ENCODE assay signal across 1 mouse cellular context in the genomic region with DNA sequence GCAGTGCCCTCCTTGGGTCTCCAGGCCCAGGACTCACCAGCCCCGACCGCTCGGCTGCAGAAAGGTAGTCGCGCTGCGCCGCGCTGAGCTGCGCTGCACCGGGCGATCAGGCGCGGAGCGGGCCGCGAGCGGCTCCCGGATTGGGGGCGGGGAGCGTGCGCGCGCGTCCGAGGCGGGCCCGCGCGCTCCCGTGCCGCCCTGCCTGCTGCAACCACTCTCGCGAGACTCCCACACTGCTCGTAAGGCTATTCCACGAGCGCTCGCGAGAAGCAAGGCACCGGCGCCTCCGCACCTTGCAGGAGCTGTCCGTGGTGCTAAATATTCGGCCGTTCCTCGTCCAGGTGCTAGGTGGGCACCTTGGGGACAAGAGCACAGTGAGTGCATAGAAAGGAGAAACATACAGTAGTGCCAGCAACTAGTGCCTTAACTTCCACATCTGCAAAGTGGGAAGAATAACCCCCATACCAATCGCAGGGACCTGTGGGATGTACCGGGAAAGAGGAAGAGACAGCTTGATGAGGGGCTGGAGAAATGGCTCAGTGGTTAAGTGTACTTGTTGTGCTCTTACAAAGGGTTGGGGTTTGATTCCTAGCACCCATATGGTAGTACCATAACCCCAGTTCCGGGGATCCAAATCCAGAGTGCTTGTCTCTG.
TF ChIP-seq lines count a peak whose summit lies in the region.

A gene (minus strand): TSS at position 165 of the 654 bp plus-strand sequence.

TF ChIP-seq in CH12.LX, 34 proteins besides CTCF, POLR2A, EP300 and RAD21 (continued from another document):
- 0 out of 2 replicates have a peak, but pooled peaks have one; percentile 4 for TF ChIP-seq MAX (IDR thresholded peaks at IDR 0.05; ENCODE audit: low read length)
- TF ChIP-seq JUN (IDR thresholded peaks at IDR 0.05; ENCODE audit: insufficient read depth, low read depth, low read length): no peak
- no peak for TF ChIP-seq MEF2A (IDR thresholded peaks at IDR 0.05; ENCODE audit: borderline replicate concordance, low read depth, low read length)
- TF ChIP-seq NELFE (IDR thresholded peaks at IDR 0.05; ENCODE audit: low read depth, low read length): no peak
- TF ChIP-seq MXI1 (IDR thresholded peaks at IDR 0.05; ENCODE audit: low read depth, low read length): peak; percentile 92
- peak; percentile 67; the same call in 1 of the 2 replicates for TF ChIP-seq NRF1 (IDR thresholded peaks at IDR 0.05; ENCODE audit: low read depth, low read length)
- TF ChIP-seq E2F4 (IDR thresholded peaks at IDR 0.05; ENCODE audit: insufficient replicate concordance, low read depth, low read length): no peak
- no peak for TF ChIP-seq ELF1 (IDR thresholded peaks at IDR 0.05; ENCODE audit: low read depth, low read length)
- no peak; the same call in 1 of the 2 replicates for TF ChIP-seq BHLHE40 (IDR thresholded peaks at IDR 0.05; ENCODE audit: low read depth, low read length)
